Mouse (Mus musculus) myocyte (in vitro differentiated cells): ENCODE data around the gene Akr1c19. TPM values are rescaled to one million over a fixed set of nuclear protein-coding genes. Genes with fewer than 3 reads are reported as not detected.
"Not testable (repeated sequence)": the region's sequence is repeated elsewhere in the genome, so short reads cannot be mapped to it uniquely, and the experiment has no call there.

Experiments used
- H3K27me3 ChIP-seq: one replicate; pipeline ENCODE4 v1.6.1; 2011; ENCODE audit not compliant: control insufficient read depth, insufficient read depth, insufficient read length
- H3K36me3 ChIP-seq: one replicate; pipeline ENCODE4 v1.6.1; 2011; ENCODE audit not compliant: control insufficient read depth, insufficient read depth
- H3K4me2 ChIP-seq: one replicate; pipeline ENCODE4 v1.6.1; 2011; ENCODE audit warnings: low read depth, control low read depth
- H3K4me3 ChIP-seq: one replicate; pipeline ENCODE4 v1.5.1; 2011; ENCODE audit warnings: mild to moderate bottlenecking, control low read depth, moderate library complexity
- H3K79me2 ChIP-seq: one replicate; pipeline ENCODE4 v1.6.1; 2011; ENCODE audit not compliant: control insufficient read depth, insufficient read depth
- H3ac ChIP-seq: one replicate; pipeline ENCODE4 v1.6.1; 2011; ENCODE audit not compliant: control insufficient read depth, insufficient read length
- CEBPB ChIP-seq: IDR thresholded peaks from 2 replicates; pipeline ENCODE4 v1.6.1; 2011; ENCODE audit warnings: mild to moderate bottlenecking, moderate library complexity; ENCODE audit not compliant: poor library complexity, insufficient read depth, severe bottlenecking
- E2F4 ChIP-seq: IDR thresholded peaks from one replicate; pipeline ENCODE4 v1.6.1; 2011; ENCODE audit warnings: mild to moderate bottlenecking, control low read depth, moderate library complexity; ENCODE audit not compliant: insufficient read depth
- MAX ChIP-seq: IDR thresholded peaks from one replicate; pipeline ENCODE4 v1.6.1; 2011; ENCODE audit warnings: low read depth, mild to moderate bottlenecking, control low read depth
- MYOD1 ChIP-seq, 3 experiments: IDR thresholded peaks; one replicate each; pipeline ENCODE4 v1.6.1; 2011; ENCODE audit warnings: control low read depth in 2 of 3, low read depth in 2 of 3, mild to moderate bottlenecking in 2 of 3, moderate library complexity in 1 of 3; ENCODE audit not compliant: insufficient read length in 2 of 3, control insufficient read depth in 1 of 3
- MYOG ChIP-seq, 3 experiments: IDR thresholded peaks; one replicate each; pipeline ENCODE4 v1.6.1; 2011; ENCODE audit warnings: control low read depth in 2 of 3, low read depth in 2 of 3, mild to moderate bottlenecking in 2 of 3; ENCODE audit not compliant: insufficient read length in 2 of 3, control insufficient read depth in 1 of 3, insufficient read depth in 1 of 3
- POLR2A ChIP-seq: IDR thresholded peaks from one replicate; pipeline ENCODE4 v1.6.1; 2011; ENCODE audit warnings: low read depth, mild to moderate bottlenecking, control low read depth, moderate library complexity; ENCODE audit not compliant: insufficient read length
- POLR2AphosphoS2 ChIP-seq: IDR thresholded peaks from one replicate; pipeline ENCODE4 v1.6.1; 2011; ENCODE audit warnings: low read depth, control low read depth; ENCODE audit not compliant: insufficient read length
- REST ChIP-seq: IDR thresholded peaks from one replicate; pipeline ENCODE4 v1.6.1; 2011; ENCODE audit warnings: mild to moderate bottlenecking, control low read depth, moderate library complexity; ENCODE audit not compliant: insufficient read depth, insufficient read length
- SRF ChIP-seq: IDR thresholded peaks from one replicate; pipeline ENCODE4 v1.6.1; 2011; ENCODE audit warnings: low read depth; ENCODE audit not compliant: control insufficient read depth, insufficient read length
- TCF12 ChIP-seq: IDR thresholded peaks from one replicate; pipeline ENCODE4 v1.6.1; 2011; ENCODE audit warnings: mild to moderate bottlenecking, control low read depth; ENCODE audit not compliant: poor library complexity, insufficient read depth, severe bottlenecking
- TCF3 ChIP-seq: IDR thresholded peaks from one replicate; pipeline ENCODE4 v1.6.1; 2011; ENCODE audit warnings: low read depth, control low read depth; ENCODE audit not compliant: insufficient read length
- USF1 ChIP-seq: IDR thresholded peaks from one replicate; pipeline ENCODE4 v1.6.1; 2011; ENCODE audit warnings: low read depth, mild to moderate bottlenecking, control low read depth, moderate library complexity
- polyA plus RNA-seq: library from polyadenylated mRNA; unstranded; fragments of >200 nt; fragmentation: generic; extraction: Trizol; gene quantifications from one replicate; pipeline ENCODE4 v1.2.1, GENCODE M21; 2012; ENCODE audit warnings: missing spikeins

Gene Akr1c19
- polyA plus RNA-seq, 1 experiment, result not detected

DNA sequence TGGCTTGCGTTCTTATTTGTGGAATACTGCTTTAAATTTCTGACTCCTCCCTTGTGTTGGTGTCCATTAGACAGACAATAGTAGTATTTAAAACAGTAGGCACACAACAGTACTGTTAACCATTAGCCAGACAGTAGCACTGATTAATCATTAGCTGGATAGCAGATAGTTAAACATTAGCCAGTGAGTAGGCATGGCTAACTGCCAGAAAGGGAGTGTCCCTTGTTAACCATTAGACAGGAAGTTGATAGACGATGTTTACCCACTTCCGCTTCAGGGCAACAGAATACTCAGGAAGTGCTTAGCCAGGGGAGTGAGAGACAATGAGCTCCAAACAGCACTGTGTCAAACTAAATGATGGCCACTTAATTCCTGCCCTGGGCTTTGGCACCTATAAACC, 37.6 kb upstream of the Akr1c19 start, which contains the start of gene Akr1c13:
Gene Akr1c13 (plus strand): TSS at position 247 of the 400 bp plus-strand sequence.
- H3K36me3 ChIP-seq, result no peaks in the 10 kb centered on the region
- H3K27me3 ChIP-seq, result no peaks in the 10 kb centered on the region
- TF ChIP-seq REST, result no peak
- H3K79me2 ChIP-seq, result no peaks in the 10 kb centered on the region
- H3K4me3 ChIP-seq, result peak within 1 kb of the TSS; percentile 6
- H3K4me2 ChIP-seq, result no peak within 1 kb of the TSS
- no peak within 1 kb of the TSS for H3ac ChIP-seq

- Histone ChIP-seq H3K79me2 (no peaks in the 10 kb centered on the region), H3K4me2 (no peak overlapping the region), H3K27me3 (no peaks in the 10 kb centered on the region), H3ac (no peak overlapping the region), H3K36me3 (no peaks in the 10 kb centered on the region), H3K4me3 (no peak overlapping the region)
- TF ChIP-seq POLR2AphosphoS2, result no peak
- no peak for TF ChIP-seq TCF12
- TF ChIP-seq REST, result no peak
- no peak for TF ChIP-seq SRF
Observed at GRCm38 (mm10) chr13:4192511-4192910, 36.0 kb upstream of the Akr1c19 start.

GRCm38 (mm10) chr13:4206147-4206903, 22.2 kb upstream of the Akr1c19 start:
- Histone ChIP-seq H3K36me3 (no peaks in the 10 kb centered on the region), H3K79me2 (no peaks in the 10 kb centered on the region), H3ac (no peak overlapping the region), H3K27me3 (no peaks in the 10 kb centered on the region), H3K4me3 (no peak overlapping the region), H3K4me2 (no peak overlapping the region)
- TF ChIP-seq CEBPB, result no peak
- no peak for TF ChIP-seq POLR2AphosphoS2
- no peak for TF ChIP-seq POLR2A
- TF ChIP-seq SRF, result no peak
- no peak for TF ChIP-seq TCF12
- TF ChIP-seq USF1, result no peak
- no peak for TF ChIP-seq MYOG (IDR thresholded peaks at IDR 0.05; ENCODE audit: control insufficient read depth in 1 of 3, insufficient read depth in 1 of 3, insufficient read length in 2 of 3, low read depth in 2 of 3)
- no peak for TF ChIP-seq E2F4
- TF ChIP-seq TCF3, result no peak
- TF ChIP-seq REST, result no peak
- no peak for TF ChIP-seq MAX
- TF ChIP-seq MYOD1 (IDR thresholded peaks at IDR 0.05; ENCODE audit: control insufficient read depth in 1 of 3, insufficient read length in 2 of 3, low read depth in 2 of 3), result no peak

DNA sequence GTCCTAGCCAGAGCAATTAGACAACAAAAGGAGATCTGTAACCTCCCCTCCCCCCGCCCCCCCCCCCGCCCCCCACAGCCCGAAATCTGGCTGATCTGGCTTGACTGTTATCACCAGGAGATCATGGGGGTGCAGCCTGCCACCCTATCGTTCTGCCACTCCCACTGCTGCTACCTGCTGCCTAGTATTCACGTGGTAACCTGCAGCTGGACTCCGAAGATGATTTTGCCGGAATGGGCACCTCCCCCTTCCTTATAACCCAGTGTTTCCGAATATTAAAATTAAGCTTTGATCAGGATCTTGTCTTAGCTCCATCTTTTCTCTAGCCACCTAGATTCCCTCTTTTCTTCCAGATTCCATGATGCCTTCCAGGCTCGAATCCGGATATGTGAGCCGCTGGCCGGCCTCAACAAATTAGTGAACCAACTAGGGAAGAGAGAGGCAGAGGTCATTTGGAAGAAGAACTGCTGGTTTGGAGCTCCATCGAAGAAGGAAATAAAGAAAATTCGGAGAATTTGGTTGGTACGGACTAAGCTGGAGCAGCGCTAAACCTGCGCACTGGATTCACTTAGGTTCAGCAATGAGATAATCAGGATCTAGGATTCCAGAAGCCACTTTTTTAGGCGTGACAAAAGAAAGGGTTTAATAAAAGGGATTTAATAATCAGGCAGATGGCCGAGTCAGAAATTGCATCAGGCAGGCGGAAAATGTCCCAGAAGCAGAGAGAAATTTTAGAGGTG, 16.8 kb upstream of the Akr1c19 start:
- TF ChIP-seq POLR2AphosphoS2 (no peak), REST (no peak), SRF (no peak), MAX (no peak), POLR2A (no peak), TCF3 (no peak), MYOG (IDR thresholded peaks at IDR 0.05; ENCODE audit: control insufficient read depth in 1 of 3, insufficient read depth in 1 of 3, insufficient read length in 2 of 3, low read depth in 2 of 3) (no peak), USF1 (no peak)
- Histone ChIP-seq H3K36me3 (no peaks in the 10 kb centered on the region), H3K27me3 (no peaks in the 10 kb centered on the region), H3K4me3 (no peak overlapping the region), H3ac (no peak overlapping the region), H3K79me2 (no peaks in the 10 kb centered on the region), H3K4me2 (no peak overlapping the region)

- Histone ChIP-seq H3K36me3 (no peaks in the 10 kb centered on the region), H3K4me2 (no peak overlapping the region), H3K27me3 (no peaks in the 10 kb centered on the region), H3K4me3 (no peak overlapping the region), H3K79me2 (no peaks in the 10 kb centered on the region), H3ac (no peak overlapping the region)
- TF ChIP-seq SRF, result no peak
- TF ChIP-seq USF1, result no peak
- no peak for TF ChIP-seq MAX
- no peak for TF ChIP-seq CEBPB
- TF ChIP-seq POLR2AphosphoS2, result no peak
- no peak for TF ChIP-seq MYOG (IDR thresholded peaks at IDR 0.05; ENCODE audit: control insufficient read depth in 1 of 3, insufficient read depth in 1 of 3, insufficient read length in 2 of 3, low read depth in 2 of 3)
- TF ChIP-seq E2F4, result no peak
- TF ChIP-seq POLR2A, result no peak
- TF ChIP-seq TCF12, result no peak
- TF ChIP-seq TCF3, result no peak
- no peak for TF ChIP-seq REST
- no peak for TF ChIP-seq MYOD1 (IDR thresholded peaks at IDR 0.05; ENCODE audit: control insufficient read depth in 1 of 3, insufficient read length in 2 of 3, low read depth in 2 of 3)
Observed at GRCm38 (mm10) chr13:4212309-4212708, 16.2 kb upstream of the Akr1c19 start.

DNA sequence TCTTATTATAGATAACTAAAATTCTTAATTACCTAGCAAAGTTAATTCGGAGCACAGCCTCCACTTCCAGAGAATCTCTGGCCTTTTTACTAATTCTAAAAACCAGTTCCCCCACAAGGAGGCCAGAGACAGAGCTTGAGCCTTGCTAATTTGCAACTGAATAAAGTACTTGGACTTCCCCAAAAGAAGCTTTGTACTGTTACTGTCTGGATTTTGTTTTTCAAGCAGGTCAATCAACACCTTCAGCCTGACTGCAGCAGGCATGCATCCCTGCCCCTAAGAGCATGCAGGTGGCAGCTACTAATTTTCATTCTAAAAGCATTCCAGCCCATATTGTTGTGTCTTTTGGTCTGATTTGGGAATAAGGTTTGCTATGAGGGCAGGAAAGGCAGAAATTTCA, 13.0 kb upstream of the Akr1c19 start:
- not testable (repeated sequence) for H3K79me2 ChIP-seq, H3K4me3 ChIP-seq, H3K27me3 ChIP-seq

More for the DNA sequence above, 13.0 kb upstream of the Akr1c19 start:
- not testable (repeated sequence) for H3ac ChIP-seq, H3K36me3 ChIP-seq, H3K4me2 ChIP-seq
